In the genomic region with DNA sequence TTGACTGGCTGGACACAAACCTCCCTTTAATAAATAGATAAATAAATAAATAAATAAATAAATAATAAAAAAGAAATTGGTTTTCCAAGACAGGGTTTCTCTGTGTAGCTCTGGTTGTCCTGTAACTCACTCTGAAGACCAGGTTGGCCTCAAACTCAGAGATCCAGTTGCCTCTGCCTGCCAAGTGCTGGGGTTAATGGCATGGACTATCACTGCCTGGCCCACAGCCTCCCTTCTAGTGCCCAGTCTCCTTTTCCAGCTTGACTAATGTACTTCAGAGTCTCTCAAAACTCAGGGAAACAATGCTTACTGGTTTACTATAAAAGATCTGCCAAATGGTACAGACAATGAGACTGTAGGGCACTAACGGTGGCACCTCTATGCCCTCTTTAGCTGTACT, we compare ENCODE assay signal across 16 mouse cellular contexts.
"Had no signal": no experiment of that assay in that cellular context is flagged by ENCODE, and none has a peak within 500 bp of the region (broad histone marks: within the 10 kb centered on the region; RNA-seq: fewer than 3 reads in every experiment).

No protein-coding gene starts in this region.

- H3K9me3 ChIP-seq: neural tube, embryonic 13.5 days; neural tube, embryonic 15.5 days; stomach, embryonic 15.5 days had no signal

- H3K4me1 ChIP-seq: neural tube, embryonic 15.5 days; stomach, embryonic 15.5 days had no signal

- H3K27me3 ChIP-seq: neural tube, embryonic 13.5 days; neural tube, embryonic 15.5 days; stomach, embryonic 15.5 days had no signal

- H3K36me3 ChIP-seq: neural tube, embryonic 13.5 days; neural tube, embryonic 15.5 days; stomach, embryonic 15.5 days had no signal

- H3K4me2 ChIP-seq: neural tube, embryonic 13.5 days; neural tube, embryonic 15.5 days; stomach, embryonic 15.5 days had no signal

- DNase-seq: retina, postnatal 1 day; right cerebral cortex, adult 18-20 months; right cerebral cortex, postnatal 14 days; right cerebral cortex, postnatal 25 days; right cerebral cortex, postnatal 4 days; spleen, adult 18-20 months; thymus, adult 18-20 months; thymus, adult 2 months; thymus, postnatal 14 days; thymus, postnatal 25 days; thymus, postnatal 36 days; thymus, postnatal 4 days had no signal

- H3K27ac ChIP-seq: neural tube, embryonic 13.5 days; neural tube, embryonic 15.5 days; stomach, embryonic 15.5 days; stomach, postnatal 0 days had no signal

- H3K9ac ChIP-seq: neural tube, embryonic 13.5 days; neural tube, embryonic 15.5 days; stomach, embryonic 15.5 days had no signal

- H3K4me3 ChIP-seq: neural tube, embryonic 13.5 days; neural tube, embryonic 15.5 days; stomach, embryonic 15.5 days had no signal
